Mouse (Mus musculus) c-Kit-positive CD71-positive TER-119-negative erythroid progenitor cells, embryonic 14.5 days (primary cell): Measurements from ENCODE around the gene Elmod3.

ENCODE experiments used
- DNase-seq: peaks from one replicate; pipeline ENCODE4 v3.0.0-alpha.2; 2013; ENCODE audit warnings: low read depth

The Elmod3 gene

GRCm38 (mm10) chr6:72597956-72598753, at the start of gene Elmod3, which contains the start of gene Retsat:
Gene Elmod3 (minus strand): TSS chr6:72598413.
Gene Retsat (plus strand): TSS chr6:72598475.
- peak; percentile 97 for DNase-seq

GRCm38 (mm10) chr6:72647383-72647820, 49.2 kb upstream of the Elmod3 start:
- peak; percentile 30 for DNase-seq

DNA sequence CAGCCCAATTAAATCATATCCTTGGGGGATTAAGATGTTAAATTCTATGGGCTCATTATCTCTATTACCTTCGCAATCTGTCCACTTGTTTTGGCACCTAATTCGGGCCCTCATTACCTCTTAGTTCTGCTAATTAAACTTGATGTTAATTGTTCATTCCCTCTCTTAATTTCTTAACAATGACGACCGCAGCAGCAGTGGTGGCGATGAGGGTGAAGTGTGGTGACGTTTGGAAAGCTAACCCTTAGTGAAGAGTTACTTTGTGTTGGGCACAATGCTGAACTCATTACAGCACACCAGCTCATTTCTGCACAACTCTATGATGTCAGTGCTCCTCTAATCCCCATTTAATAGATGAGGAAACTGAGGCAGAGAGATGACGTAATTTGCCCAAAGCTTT, 47.2 kb upstream of the Elmod3 start:
- DNase-seq = no peak

GRCm38 (mm10) chr6:72644576-72644975, 46.4 kb upstream of the Elmod3 start:
- DNase-seq = no peak

DNA sequence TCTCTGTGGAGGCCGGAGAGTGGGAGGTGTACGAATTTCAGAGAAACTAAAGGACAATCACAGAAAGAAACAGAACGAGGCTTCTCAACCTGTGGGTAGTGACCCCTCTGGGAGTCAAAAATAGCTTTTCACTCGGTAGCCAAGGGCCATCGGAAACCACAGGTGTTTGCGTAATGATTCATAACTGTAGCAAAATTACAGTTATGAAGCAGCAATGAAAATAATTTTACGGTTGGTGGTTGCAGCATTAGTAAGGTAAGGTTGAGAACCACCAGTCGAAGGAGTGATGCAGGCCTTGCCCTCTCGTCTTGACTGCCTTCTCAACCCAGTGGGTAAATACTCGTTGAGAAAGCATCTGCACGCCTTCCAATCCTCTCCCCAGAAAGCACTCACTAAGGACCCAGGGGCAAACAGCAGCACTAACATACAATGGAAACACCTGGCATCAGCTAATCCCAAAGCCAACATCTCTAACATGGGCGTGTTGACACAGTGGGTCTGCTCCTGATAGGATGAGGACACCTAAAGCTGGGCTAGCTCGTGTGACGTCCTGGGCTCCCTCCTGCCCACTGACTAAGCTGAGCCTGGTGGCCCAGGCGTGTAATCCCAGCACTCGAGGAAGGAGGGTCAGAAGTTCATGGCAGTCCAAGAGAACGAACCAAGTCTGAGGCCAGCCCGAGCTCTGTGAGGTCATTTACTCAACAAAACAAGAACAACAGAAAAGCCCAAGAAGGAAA, 43.2 kb upstream of the Elmod3 start:
- DNase-seq = no peak

GRCm38 (mm10) chr6:72636940-72637339, 38.7 kb upstream of the Elmod3 start:
- DNase-seq = no peak

DNA sequence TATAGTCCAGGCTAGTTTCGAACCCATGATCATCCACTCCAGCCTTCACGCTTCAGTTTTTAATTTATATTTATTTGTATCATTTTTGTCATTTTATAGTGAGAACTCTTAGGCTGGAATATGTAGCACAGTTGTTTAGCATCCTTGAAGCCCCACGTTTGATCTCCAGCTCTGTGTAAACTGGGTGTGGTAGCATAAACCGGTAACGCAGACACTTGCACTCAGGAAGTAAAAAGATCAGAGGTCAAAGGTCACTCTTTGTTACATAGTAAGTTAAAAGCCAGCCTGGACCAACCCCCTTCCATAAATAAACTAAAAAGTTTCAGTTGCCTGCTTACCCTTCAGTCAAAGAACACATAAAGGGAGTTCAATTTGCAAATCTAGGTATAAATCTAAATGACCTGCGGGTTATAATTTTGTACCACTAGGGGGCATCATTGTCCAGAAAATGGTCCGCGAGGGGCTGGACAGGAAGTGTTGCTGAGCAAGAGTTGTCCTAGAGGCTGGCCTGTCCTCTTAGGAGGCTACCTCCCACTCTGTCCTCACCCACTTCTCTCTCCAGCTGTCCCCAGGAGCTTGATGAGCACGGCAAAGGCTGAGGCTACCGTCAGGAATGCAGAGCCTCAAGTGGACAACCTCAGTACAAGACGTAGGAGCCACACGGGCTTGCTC, 37.7 kb upstream of the Elmod3 start:
- DNase-seq = no peak

DNA sequence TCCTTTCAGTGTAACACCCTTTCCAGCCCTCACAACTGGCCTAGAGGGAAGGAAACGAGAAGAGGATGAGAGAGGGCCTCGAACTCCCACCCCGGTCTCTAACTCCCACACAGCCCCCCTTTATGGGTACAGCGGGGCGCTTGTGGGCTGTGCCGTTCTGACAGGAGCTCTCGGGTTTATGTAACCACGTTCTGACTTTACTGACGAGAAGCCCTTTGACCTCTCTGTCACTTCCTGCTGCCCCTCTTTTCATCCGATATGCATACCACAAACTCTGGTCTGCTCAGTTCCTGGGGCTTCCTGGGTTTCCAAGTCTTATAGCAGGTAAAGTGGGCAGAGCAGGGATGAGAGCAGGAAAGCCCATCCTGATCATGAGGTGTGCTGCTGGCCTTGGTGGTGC, 36.1 kb upstream of the Elmod3 start:
- no peak for DNase-seq

- no peak for DNase-seq
Observed at GRCm38 (mm10) chr6:72631700-72632099, 33.5 kb upstream of the Elmod3 start.

GRCm38 (mm10) chr6:72630961-72631360, 32.7 kb upstream of the Elmod3 start:
- DNase-seq = no peak

GRCm38 (mm10) chr6:72630370-72630769, 32.2 kb upstream of the Elmod3 start:
- DNase-seq = no peak

GRCm38 (mm10) chr6:72627276-72627675, 29.1 kb upstream of the Elmod3 start:
- DNase-seq = no peak

- DNase-seq = no peak
Observed at GRCm38 (mm10) chr6:72626391-72626790, 28.2 kb upstream of the Elmod3 start.

GRCm38 (mm10) chr6:72623661-72624402, 25.6 kb upstream of the Elmod3 start:
- no peak for DNase-seq

DNA sequence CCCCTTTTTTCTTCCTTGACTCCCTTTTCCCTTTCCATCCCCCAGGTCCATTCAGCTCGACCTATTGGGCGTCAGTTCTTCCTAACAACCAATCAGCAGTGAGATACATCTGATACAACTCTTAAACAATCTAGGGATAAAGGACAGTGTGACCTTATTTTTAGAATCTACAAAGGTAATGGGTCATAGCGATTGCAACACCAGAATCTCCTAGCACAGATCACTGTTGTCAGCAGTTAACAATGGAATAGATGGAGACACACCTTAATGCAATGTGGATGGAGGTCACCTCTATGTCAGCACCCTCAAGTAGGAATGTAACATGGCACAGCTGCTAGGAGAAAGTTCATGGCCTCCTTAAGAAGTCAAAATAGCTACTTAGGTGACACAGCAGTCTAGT, 24.7 kb upstream of the Elmod3 start:
- DNase-seq = no peak

DNA sequence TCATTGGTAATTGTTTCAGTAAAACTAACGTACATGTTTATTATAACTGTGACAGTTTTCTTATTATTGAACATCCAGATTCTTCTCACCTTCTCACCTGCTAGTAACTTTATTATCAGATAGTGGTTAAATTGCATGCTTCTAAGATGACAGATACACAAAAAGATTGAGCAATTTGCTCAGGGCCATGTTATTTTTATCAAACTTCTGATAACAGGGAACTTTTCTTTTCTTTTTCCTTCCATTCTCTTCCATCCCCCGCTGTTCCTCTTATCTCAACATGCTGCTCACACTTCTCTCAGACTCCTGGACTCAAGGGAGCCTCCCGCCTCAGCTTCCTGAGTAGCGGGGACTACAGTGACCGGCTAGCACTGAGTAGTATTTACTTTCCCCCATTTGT, 22.7 kb upstream of the Elmod3 start:
- DNase-seq = no peak

DNA sequence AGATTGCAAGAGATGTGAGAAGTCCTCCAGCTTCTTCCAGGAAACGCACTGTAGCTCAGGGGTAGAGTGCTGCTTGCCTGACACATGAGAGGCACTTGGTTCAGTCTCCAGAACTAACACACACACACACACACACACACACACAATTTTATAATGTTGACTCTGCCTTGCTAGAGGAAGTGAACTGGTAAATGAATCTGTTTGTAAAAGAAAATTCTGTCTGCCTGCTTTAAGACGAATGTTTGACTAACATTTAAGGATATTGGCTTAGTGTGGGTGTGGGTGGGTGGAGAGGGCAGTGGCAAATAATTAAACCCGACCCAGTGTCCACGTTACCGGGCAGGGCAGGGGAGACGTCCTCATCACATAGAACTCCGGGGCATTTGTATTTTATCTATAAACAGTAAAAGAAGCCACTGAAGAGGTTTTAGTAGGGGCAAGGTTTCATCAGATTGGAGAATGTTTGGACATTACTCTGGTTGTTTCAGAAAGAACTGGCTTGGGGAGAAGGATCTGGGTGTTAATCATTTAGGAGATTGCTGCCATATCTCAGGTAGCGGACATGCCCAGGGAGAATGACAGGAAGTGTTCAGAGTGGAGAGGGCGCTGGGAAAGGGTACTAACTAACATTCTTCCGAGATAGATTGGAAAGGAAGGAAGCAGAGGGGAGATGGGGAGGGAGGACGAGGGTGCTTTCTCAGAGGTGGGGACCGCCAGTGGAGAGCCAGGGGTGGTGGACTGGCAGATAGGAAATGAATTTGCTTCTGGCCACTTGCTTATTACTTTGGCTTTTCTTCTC, 21.7 kb upstream of the Elmod3 start:
- no peak for DNase-seq

GRCm38 (mm10) chr6:72616643-72617288, 18.6 kb upstream of the Elmod3 start, which contains the start of gene Tgoln1:
Gene Tgoln1 (minus strand): TSS chr6:72617000.
- peak; percentile 92 for DNase-seq

DNA sequence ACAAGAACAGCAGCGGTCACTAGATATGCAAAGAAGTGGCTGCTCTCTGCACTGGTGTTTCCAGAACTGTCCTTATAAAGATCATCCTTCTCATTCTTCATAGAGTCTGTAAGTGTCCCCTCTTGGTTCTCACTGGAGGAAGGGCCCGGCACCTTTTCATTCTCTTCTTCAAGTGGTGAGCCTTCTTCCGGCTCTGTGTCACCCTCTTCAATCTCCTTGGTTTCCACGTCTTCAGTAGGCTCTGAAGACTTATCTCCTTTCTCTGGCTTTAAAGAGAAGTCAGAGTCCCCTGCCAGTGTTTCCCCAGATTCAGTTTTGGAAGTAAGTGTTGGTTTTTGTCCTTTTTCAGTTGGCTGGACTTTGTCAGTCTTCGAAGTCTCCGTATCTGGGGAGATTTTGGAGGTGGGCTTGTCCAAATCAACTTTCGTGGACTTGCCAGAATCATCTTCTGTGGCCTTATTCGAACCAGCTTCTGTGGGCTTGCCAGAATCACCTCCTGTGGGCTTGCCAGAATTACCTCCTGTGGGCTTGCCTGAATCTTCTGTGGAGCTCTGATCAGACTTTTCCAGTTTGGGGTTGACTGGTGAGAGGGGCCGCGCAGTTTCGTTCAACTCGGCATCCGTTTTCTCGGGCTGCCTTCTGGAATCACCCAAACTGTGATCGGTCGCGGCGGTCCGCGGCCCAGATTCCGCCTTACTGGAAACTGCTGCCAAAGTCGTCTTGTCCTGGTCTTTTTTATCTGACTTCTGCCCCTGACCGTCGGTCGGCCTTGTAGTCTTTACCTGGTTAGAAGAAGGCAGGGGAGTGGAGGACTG, 17.6 kb upstream of the Elmod3 start:
- no peak for DNase-seq

DNA sequence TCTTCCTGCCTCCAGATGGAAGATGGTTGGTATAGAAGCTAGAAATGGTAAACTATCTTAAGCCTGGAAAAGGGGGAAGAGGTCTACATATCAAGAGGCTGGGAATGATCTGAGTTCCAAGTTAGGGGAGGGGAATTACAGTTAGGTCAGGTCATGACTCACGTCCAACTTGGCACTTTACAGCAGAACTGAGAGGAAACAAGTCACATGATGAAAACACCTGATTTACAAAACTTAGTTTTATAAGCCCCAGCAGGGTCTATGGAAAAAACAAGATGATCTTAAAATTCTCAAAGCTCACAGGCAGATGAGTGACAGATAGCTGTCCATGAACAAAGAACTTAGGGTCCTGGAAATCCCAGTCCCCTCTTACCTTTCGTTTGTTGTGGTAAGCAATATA, 16.9 kb upstream of the Elmod3 start:
- DNase-seq = no peak
